Mouse (Mus musculus) embryonic facial prominence, embryonic 12.5 days (tissue): ENCODE results near the gene Tgfbi. TPM values are rescaled to one million over a fixed set of nuclear protein-coding genes. Genes with fewer than 3 reads are reported as not detected.

ENCODE experiments used
- ATAC-seq: fragments of 200-750 bp; cut with Nextera tagmentation; 2 replicates; pipeline ENCODE4 v1.8.0; 2017; ENCODE audit not compliant: insufficient number of reproducible peaks, insufficient read depth, low FRiP score, low TSS enrichment
- H3K27ac ChIP-seq: fragments of 300-500 bp; sonication (generic); 2 replicates; pipeline ENCODE4 v1.5.1; 2016; ENCODE audit warnings: mild to moderate bottlenecking
- H3K27me3 ChIP-seq: fragments of 300-500 bp; sonication (generic); 2 replicates; pipeline ENCODE4 v1.6.1; 2016; ENCODE audit warnings: mild to moderate bottlenecking, moderate library complexity
- H3K36me3 ChIP-seq: fragments of 300-500 bp; sonication (generic); 2 replicates; pipeline ENCODE4 v1.6.1; 2016; ENCODE audit warnings: mild to moderate bottlenecking
- H3K4me1 ChIP-seq: fragments of 300-500 bp; sonication (generic); 2 replicates; pipeline ENCODE4 v1.6.1; 2016
- H3K4me2 ChIP-seq: fragments of 300-500 bp; sonication (generic); replicated peaks from 2 replicates; pipeline ENCODE4 v1.6.1; 2016; ENCODE audit warnings: mild to moderate bottlenecking, moderate library complexity
- H3K4me3 ChIP-seq: fragments of 300-500 bp; sonication (generic); 2 replicates; pipeline ENCODE4 v1.5.1; 2016; ENCODE audit warnings: mild to moderate bottlenecking
- H3K9ac ChIP-seq: fragments of 300-500 bp; sonication (generic); 2 replicates; pipeline ENCODE4 v1.6.1; 2016; ENCODE audit warnings: mild to moderate bottlenecking, moderate library complexity
- H3K9me3 ChIP-seq: fragments of 300-500 bp; sonication (generic); 2 replicates; pipeline ENCODE4 v1.6.1; 2016; ENCODE audit warnings: mild to moderate bottlenecking, moderate library complexity
- WGBS: fragments of 180-500 bp; shearing (Covaris S2); methylation state at CpG from one replicate; pipeline ENCODE4 v1.1.7; 2016; 5-methylcytosine and 5-hydroxymethylcytosine counted together
- polyA plus RNA-seq: library from polyadenylated mRNA; unstranded; fragments of >200 nt; fragmentation: Nextera tagmentation; extraction: Ambion mirVana; gene quantifications from 2 replicates; pipeline ENCODE4 v1.2.1, GENCODE M21; 2016

Tgfbi gene
- polyA plus RNA-seq, 1 experiment from 2014 or later = 120 TPM

DNA sequence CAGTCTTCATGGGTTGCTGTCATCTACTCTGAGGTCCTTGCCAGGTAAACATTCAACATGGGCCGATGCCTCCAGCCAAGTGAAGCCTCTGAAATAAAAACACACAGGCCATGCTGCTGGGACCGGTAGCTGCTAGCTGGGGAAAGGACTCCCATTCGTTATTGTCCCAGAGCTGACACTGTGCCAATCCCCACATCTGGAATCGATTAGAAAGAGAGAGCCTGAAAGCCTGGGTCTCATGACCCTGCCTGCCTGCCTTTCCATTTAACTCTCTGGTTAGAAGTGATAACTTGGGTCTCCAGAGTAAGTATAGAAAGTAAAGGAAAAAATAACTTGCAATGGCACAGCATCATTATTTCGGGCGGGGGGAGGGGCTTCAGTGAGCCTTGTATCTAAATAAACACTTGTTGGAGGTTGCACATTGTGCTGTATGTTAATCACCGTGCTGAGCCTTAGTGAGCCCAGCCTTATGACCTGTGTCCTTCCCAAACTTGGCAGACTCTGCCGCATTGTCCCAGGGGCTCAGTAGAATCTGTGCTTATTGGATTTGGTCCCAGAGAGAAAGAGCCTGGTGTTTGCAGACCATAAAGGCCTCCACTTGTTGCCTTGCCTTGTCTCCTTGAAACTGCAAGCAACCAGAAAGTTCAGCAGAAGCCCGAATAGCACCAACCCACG is 9.0 kb upstream of the Tgfbi start:
- 31% methylated on average over 10 of the region's 10 CpGs for WGBS
- no peak overlapping the region for H3K4me2 ChIP-seq
- 0 out of 2 replicates have a peak, but pooled peaks have one; percentile 61 for ATAC-seq

DNA sequence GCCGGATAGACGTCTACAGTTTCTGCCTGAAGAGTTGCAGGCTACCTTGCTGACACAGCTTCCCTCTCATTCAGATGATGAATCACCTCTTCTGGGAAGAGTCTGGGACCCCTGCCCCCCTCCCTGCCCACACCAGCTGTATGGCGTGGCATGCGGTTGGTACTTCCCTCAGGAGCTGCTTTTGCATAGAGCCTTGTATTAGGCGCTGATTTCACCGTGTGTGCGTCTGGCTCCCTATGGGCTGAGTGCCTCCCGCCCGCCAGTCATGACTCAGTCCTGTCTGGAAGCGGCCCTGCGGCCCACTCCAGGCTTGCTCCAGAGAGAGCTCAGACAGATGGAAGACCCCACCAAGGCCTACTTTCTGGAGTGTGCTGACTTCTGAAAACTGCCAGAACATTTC is 8.1 kb upstream of the Tgfbi start:
- H3K4me2 ChIP-seq = no peak overlapping the region

More for the DNA sequence above, 9.0 kb upstream of the Tgfbi start:
- H3K4me1 ChIP-seq = peaks cover 39% of the 10 kb centered on the region
- H3K9me3 ChIP-seq = no peaks in the 10 kb centered on the region
- no peaks in the 10 kb centered on the region for H3K36me3 ChIP-seq
- no peaks in the 10 kb centered on the region for H3K27me3 ChIP-seq
- no peak overlapping the region for H3K4me3 ChIP-seq
- no peak overlapping the region for H3K9ac ChIP-seq
- H3K27ac ChIP-seq = peak overlapping the region; percentile 92

DNA sequence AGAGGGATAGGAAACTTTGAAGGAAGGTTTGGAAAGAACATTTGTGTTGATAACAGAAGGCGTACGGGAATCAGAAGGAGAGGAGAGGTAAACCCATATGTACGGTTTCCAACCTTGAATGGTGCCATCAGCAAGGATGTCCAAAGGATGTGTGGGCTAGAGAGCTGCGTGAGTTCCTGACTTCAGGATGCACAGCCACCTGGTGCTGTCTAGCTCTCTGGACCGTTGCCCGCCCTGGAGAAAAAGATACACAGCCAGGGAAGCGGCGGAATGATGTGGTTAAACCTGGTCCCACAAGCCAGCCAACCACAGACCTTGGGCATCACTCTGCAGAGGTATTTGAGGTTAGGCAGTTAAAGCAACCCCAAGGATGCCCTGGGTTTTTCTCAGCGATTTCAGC is 3.8 kb upstream of the Tgfbi start:
- Histone ChIP-seq H3K27me3 (no peaks in the 10 kb centered on the region), H3K36me3 (no peaks in the 10 kb centered on the region), H3K9me3 (no peaks in the 10 kb centered on the region), H3K9ac (no peak overlapping the region), H3K4me1 (peaks cover 64% of the 10 kb centered on the region), H3K27ac (no peak overlapping the region), H3K4me3 (no peak overlapping the region), H3K4me2 (no peak overlapping the region)
- WGBS = 94% methylated on average over 9 of the region's 9 CpGs
- ATAC-seq = no peak

More for the DNA sequence above, 8.1 kb upstream of the Tgfbi start:
- Histone ChIP-seq H3K27me3 (no peaks in the 10 kb centered on the region), H3K9me3 (no peaks in the 10 kb centered on the region), H3K27ac (peak overlapping the region; percentile 92), H3K9ac (no peak overlapping the region), H3K36me3 (no peaks in the 10 kb centered on the region), H3K4me3 (no peak overlapping the region), H3K4me1 (peaks cover 39% of the 10 kb centered on the region)
- WGBS = 26% methylated on average over 11 of the region's 11 CpGs
- ATAC-seq = peak; percentile 43; the same call in 1 of the 2 replicates

DNA sequence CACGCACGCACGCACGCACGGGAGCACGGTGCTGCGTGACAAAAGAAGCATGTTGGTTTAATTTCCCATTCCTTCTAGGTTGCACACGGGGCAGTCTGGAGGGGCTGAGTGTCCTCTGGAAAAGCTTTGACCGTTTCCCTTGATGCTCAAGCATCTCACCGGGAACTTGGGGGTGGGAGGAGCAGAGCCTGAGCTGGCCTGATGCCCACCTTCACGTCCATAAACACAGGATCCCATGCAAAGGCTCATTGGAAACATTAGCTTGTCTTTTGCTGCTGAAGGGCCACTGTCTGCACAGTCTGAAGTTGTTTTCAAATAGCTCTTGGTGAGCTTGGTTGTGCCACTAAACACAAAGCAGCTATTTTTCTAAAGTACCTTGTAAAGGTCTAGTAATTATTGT is 2.6 kb upstream of the Tgfbi start:
- Histone ChIP-seq H3K9ac (no peak overlapping the region), H3K27me3 (no peaks in the 10 kb centered on the region), H3K4me3 (no peak overlapping the region), H3K27ac (peak overlapping the region; percentile 72), H3K4me1 (peaks cover 64% of the 10 kb centered on the region), H3K9me3 (no peaks in the 10 kb centered on the region), H3K4me2 (no peak overlapping the region), H3K36me3 (no peaks in the 10 kb centered on the region)
- WGBS = 45% methylated on average over 11 of the region's 11 CpGs
- ATAC-seq = no peak

DNA sequence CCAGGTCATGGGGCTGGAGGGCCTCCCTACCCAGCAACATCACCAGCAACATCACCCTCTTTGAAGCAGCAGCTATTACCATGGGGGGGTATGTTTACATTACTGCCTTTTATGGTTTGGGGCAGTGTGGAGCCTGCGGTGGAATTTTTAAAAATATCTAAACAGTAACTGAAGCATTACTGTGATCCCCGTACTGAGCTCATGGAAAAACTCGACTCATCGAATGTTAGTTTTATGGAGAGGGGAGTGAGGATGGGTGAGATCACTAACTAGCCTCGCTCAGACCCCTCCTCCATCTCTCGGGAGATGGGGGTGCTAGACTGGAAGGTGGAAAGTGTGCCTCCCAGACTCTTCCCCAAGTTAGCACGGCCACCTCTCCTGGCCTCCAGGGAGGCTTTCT is 2.1 kb upstream of the Tgfbi start:
- Histone ChIP-seq H3K4me2 (no peak overlapping the region), H3K36me3 (no peaks in the 10 kb centered on the region), H3K9ac (no peak overlapping the region), H3K4me3 (no peak overlapping the region), H3K9me3 (no peaks in the 10 kb centered on the region), H3K4me1 (peaks cover 65% of the 10 kb centered on the region), H3K27ac (peak overlapping the region; percentile 48), H3K27me3 (no peaks in the 10 kb centered on the region)
- WGBS = 32% methylated on average over 7 of the region's 7 CpGs
- ATAC-seq = no peak

DNA sequence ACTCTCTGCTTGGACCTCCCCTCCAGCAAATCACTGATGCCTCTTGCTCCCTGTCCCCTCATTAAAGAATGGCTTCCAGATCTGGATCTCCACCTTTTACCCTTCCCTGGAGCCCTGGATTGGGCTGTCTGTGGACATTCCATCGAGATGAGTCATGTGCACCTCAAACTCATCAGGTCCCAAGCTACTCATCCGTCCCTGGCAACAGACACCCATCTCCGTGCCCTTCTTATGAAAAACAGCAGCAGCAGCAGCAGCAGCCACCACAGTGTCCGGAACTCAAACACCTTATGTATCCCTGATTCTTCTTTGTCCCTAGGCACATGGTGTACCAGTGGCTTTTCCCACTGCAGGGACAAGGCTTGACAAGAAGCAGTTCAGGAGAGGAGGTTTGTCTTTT is 1.5 kb upstream of the Tgfbi start:
- Histone ChIP-seq H3K9me3 (no peaks in the 10 kb centered on the region), H3K36me3 (no peaks in the 10 kb centered on the region), H3K27me3 (no peaks in the 10 kb centered on the region), H3K4me1 (peaks cover 65% of the 10 kb centered on the region), H3K4me2 (no peak overlapping the region), H3K4me3 (no peak overlapping the region), H3K27ac (peak overlapping the region; percentile 48), H3K9ac (no peak overlapping the region)
- WGBS = 83% methylated on average over 4 of the region's 4 CpGs
- ATAC-seq = no peak

DNA sequence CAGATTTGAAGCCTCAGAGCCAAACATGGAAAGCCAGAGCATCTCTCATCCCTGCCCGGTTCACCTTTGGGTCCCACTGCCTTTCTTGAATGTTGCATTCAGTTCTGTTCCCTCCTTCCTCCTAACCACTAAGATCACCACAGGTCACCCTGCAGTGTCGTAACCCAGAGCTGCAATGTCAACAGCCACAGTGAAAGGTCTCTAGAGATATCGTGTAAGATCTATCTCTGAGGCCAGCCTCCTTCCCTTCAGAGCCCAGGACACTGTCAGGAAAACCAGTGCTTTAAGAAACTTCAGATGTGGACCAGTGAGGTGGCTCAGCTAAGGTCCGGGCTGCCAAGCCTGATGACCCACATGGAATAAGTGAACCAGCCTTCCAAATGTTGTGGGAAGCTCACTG is 1.8 kb downstream of the Tgfbi start:
- Histone ChIP-seq H3K27ac (peak overlapping the region; percentile 80), H3K36me3 (peaks cover 10% of the 10 kb centered on the region), H3K4me2 (peak overlapping the region; percentile 91), H3K9ac (0 out of 2 replicates have a peak overlapping the region, but pooled peaks have one; percentile 8), H3K4me3 (peak overlapping the region; percentile 53), H3K27me3 (no peaks in the 10 kb centered on the region), H3K4me1 (peaks cover 82% of the 10 kb centered on the region), H3K9me3 (no peaks in the 10 kb centered on the region)
- no peak for ATAC-seq
- 57% methylated on average over 4 of the region's 4 CpGs for WGBS

DNA sequence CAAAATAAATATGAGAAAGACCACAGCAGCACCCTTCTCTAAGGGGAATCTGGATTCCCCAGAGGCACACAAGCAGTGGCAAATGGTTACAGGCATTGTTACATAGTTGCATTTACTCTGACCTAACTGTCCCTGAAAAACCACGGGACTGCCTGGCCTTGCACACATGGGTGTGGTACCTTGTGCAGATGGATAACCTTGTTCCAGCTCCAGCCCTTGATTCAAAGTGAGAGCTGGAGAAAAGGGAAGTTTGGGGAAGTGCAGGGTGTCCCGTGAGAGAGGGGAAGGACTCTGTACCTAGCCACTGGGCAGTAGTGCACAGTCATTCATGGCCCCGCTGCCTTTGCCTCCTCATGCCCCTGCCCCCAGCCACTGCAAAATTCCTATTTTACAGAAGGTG is 2.4 kb downstream of the Tgfbi start:
- H3K9me3 ChIP-seq = no peaks in the 10 kb centered on the region
- no peak for ATAC-seq
- 38% methylated on average over 3 of the region's 3 CpGs for WGBS
- peak overlapping the region; percentile 91 for H3K4me2 ChIP-seq
- 0 out of 2 replicates have a peak overlapping the region, but pooled peaks have one; percentile 8 for H3K9ac ChIP-seq
- no peak overlapping the region; the same call in 1 of the 2 replicates for H3K4me3 ChIP-seq
- peaks cover 77% of the 10 kb centered on the region for H3K4me1 ChIP-seq
- H3K27me3 ChIP-seq = no peaks in the 10 kb centered on the region
- peaks cover 10% of the 10 kb centered on the region for H3K36me3 ChIP-seq
- peak overlapping the region; percentile 80 for H3K27ac ChIP-seq

DNA sequence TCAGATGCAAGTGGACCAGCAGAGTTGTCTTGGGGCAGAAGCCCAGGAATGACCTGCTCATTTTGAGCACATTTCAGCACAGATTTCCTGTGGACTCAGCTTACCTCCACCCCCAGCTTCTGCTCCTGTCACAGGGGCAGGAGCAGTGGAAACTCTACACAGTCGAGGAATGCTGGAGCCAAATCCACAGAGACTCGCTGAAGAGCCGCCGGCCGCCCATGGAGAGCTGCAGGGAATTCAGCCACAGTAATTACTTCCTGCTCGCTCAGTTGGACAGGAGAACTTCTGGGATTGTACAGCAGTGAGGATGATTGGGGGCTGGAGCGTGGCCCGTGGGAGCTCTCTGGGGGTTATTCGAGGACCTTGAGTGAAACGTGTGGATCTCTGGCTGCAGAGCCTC is 3.0 kb downstream of the Tgfbi start:
- Histone ChIP-seq H3K9me3 (no peaks in the 10 kb centered on the region), H3K36me3 (peaks cover 10% of the 10 kb centered on the region), H3K27ac (peak overlapping the region; percentile 80), H3K4me3 (peak overlapping the region; percentile 8; the same call in 1 of the 2 replicates), H3K4me1 (peaks cover 71% of the 10 kb centered on the region), H3K27me3 (no peaks in the 10 kb centered on the region), H3K4me2 (peak overlapping the region; percentile 91), H3K9ac (no peak overlapping the region)
- ATAC-seq = no peak
- WGBS = 4% methylated on average over 10 of the region's 10 CpGs

DNA sequence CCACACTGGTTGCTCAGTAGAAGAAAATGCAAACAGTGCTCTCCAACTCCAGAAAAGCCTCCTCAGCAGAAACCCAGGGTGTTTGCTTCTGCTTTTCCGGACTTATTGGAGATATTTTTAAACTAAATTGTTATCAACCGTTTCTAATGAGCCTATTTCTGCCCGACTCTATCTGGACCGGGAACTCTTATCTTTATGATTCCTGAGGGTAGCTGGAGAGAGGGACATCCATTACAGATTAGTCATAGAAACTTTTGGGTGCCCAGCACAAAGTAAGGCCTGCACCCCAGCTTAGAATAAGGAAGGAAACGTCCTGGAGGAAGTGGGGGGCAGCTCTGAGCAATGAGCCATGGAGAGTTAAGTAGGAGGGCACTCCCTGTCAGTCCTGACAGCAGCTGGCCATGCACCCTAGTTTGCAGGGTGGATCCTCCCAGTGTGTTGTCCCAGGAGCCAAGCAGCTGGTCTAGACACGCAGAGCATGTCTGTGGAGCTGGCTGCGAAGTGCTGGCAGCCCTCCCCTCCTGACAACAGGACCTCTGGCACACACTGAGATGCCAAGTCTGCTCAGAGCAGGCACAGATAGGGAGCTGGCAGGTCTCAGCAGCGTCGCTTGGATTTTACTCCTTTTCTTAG is 4.2 kb downstream of the Tgfbi start:
- Histone ChIP-seq H3K36me3 (peaks cover 10% of the 10 kb centered on the region), H3K27ac (no peak overlapping the region), H3K4me2 (no peak overlapping the region), H3K9ac (peak overlapping the region; percentile 8; the same call in 1 of the 2 replicates), H3K9me3 (no peaks in the 10 kb centered on the region), H3K4me3 (no peak overlapping the region), H3K27me3 (no peaks in the 10 kb centered on the region), H3K4me1 (peaks cover 60% of the 10 kb centered on the region)
- WGBS = 64% methylated on average over 9 of the region's 9 CpGs
- no peak for ATAC-seq

DNA sequence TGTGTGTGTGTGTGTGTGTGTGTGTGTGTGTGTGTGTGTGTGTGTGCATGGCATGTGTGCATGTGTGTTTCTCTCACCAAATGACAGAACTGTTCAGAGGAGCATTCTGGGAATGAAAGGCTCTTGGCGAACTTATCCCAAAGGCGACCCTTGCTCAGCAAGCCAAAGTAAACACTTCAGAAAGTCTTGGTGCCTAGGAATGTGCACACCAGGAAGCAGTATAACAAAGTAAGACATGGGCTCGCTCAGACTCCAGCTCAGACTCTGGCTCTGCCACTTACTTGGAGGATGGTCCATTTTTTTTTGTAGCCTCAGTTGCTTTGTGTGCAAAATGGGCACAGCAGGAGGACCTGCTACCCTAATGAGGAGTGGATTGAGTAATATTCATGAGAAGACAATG is 5.4 kb downstream of the Tgfbi start:
- 78% methylated on average over 3 of the region's 3 CpGs for WGBS
- H3K27ac ChIP-seq = no peak overlapping the region
- H3K27me3 ChIP-seq = no peaks in the 10 kb centered on the region
- peaks cover 56% of the 10 kb centered on the region for H3K4me1 ChIP-seq
- no peak for ATAC-seq
- H3K36me3 ChIP-seq = peaks cover 10% of the 10 kb centered on the region
- H3K4me3 ChIP-seq = no peak overlapping the region
- H3K9me3 ChIP-seq = no peaks in the 10 kb centered on the region
- no peak overlapping the region for H3K9ac ChIP-seq
- no peak overlapping the region for H3K4me2 ChIP-seq

DNA sequence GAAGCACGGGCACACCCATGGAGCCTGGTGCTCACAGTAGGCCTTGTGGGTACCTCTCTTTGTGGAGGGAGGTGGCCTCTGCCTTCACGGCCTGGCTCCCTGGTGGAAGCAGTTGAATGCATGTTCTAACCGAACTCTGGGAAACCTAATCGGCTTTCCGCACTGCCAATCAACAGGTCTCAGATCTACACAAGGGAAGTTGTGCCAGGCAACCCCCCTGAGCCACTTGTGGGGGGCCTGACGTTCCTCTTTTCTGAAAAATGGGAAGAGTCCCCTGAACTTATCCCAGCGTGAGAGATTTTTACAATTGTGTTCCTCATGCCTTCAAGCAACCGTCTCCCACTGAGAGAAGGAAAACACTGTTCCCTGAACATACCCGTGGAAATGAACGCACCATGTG is 5.9 kb downstream of the Tgfbi start:
- no peak overlapping the region for H3K4me2 ChIP-seq
- no peak overlapping the region for H3K4me3 ChIP-seq
- peaks cover 10% of the 10 kb centered on the region for H3K36me3 ChIP-seq
- no peak overlapping the region for H3K9ac ChIP-seq
- peaks cover 54% of the 10 kb centered on the region for H3K4me1 ChIP-seq
- no peaks in the 10 kb centered on the region for H3K9me3 ChIP-seq
- WGBS = 68% methylated on average over 10 of the region's 10 CpGs
- no peak for ATAC-seq
- no peak overlapping the region for H3K27ac ChIP-seq
- no peaks in the 10 kb centered on the region for H3K27me3 ChIP-seq
